17 mouse cellular contexts compared by ENCODE assay signal in the genomic region with DNA sequence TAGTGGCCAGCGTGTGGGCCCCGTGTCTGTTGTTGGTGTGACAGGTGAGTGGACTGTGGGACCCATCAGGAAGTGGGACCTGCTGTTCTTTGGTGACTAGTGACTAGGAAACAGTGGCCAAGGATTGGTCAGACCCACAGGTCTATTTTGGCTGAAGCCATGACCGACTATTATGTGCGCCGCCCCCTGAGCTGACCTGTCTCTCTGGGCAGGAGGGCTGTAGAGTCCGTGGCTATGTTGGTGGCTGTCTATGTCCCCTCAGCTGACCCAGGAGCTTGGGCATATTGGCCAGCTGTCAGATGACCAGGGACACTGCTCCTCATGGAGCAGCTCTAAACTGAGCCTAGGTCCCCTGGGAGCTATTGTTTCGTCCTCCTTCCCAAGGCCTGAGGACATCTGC. TPM values are rescaled to one million over a fixed set of nuclear protein-coding genes. Genes with fewer than 3 reads are reported as not detected.
"Had no signal": no experiment of that assay in that cellular context is flagged by ENCODE, and none has a peak within 500 bp of the region (broad histone marks: within the 10 kb centered on the region; RNA-seq: fewer than 3 reads in every experiment).

No protein-coding gene starts in this region.

- DNase-seq: retina, postnatal 1 day; right cerebral cortex, adult 18-20 months; right cerebral cortex, postnatal 14 days; right cerebral cortex, postnatal 25 days; right cerebral cortex, postnatal 4 days; spleen, adult 18-20 months; thymus, adult 18-20 months; thymus, adult 2 months; thymus, postnatal 14 days; thymus, postnatal 25 days; thymus, postnatal 36 days; thymus, postnatal 4 days had no signal

- H3K4me3 ChIP-seq: neural tube, embryonic 13.5 days; neural tube, embryonic 15.5 days; stomach, embryonic 15.5 days had no signal

- H3K27me3 ChIP-seq: neural tube, embryonic 13.5 days; neural tube, embryonic 15.5 days; stomach, embryonic 15.5 days had no signal

- H3K27ac ChIP-seq: neural tube, embryonic 13.5 days; neural tube, embryonic 15.5 days; stomach, embryonic 15.5 days; stomach, postnatal 0 days had no signal

- H3K9ac ChIP-seq: neural tube, embryonic 13.5 days; neural tube, embryonic 15.5 days; stomach, embryonic 15.5 days had no signal

- H3K36me3 ChIP-seq: neural tube, embryonic 13.5 days; neural tube, embryonic 15.5 days; stomach, embryonic 15.5 days had no signal

- H3K9me3 ChIP-seq: neural tube, embryonic 13.5 days; neural tube, embryonic 15.5 days; stomach, embryonic 15.5 days had no signal

- H3K4me2 ChIP-seq: neural tube, embryonic 13.5 days; neural tube, embryonic 15.5 days; stomach, embryonic 15.5 days had no signal

RNA-seq across cellular contexts. Expression of a gene that starts 54.8 kb away (rescaled TPM):
- polyA plus RNA-seq: neural tube, embryonic 13.5 days; neural tube, embryonic 14.5 days had no signal
